ENCODE assay signal across 23 mouse cellular contexts in the genomic region with DNA sequence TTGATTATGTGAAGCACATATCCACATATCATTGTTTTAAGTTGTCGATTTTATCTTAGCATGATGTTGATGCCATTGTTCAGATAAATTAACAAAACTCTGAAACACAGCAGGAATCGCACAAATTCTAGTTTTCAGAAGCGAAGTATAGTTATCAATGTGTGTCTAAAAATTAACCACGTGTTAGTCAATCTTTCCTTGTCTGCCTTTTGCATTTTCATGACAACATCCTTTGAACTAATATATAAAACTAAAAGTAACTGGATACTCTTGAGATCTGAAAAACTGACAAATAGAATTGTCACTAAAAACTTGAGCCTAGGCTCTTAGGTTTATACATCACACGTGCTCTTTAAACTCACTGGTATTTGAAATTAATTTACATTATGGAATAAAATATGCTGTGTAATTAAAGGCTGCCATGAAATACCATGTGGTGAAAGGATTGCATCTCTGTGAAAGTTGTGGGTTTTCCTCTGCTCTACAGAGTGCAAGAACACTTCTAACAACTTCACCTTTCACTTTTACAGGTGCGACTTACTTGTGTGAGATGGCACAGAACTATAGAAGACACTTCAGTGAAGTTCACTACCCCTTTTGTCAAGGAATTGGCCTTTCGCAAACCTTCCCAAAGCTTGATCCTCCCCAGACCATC. TPM values are rescaled to one million over a fixed set of nuclear protein-coding genes. Genes with fewer than 3 reads are reported as not detected.
"Had no signal": no experiment of that assay in that cellular context is flagged by ENCODE, and none has a peak within 500 bp of the region (broad histone marks: within the 10 kb centered on the region; RNA-seq: fewer than 3 reads in every experiment).

No protein-coding gene starts in this region.

- H3K27me3 ChIP-seq: neural tube, embryonic 13.5 days; neural tube, embryonic 15.5 days; stomach, embryonic 15.5 days had no signal

- H3K4me1 ChIP-seq: neural tube, embryonic 13.5 days; neural tube, embryonic 15.5 days; stomach, embryonic 15.5 days had no signal

- H3K9me3 ChIP-seq: neural tube, embryonic 13.5 days; neural tube, embryonic 15.5 days; stomach, embryonic 15.5 days had no signal

- DNase-seq: retina, postnatal 1 day; right cerebral cortex, adult 18-20 months; right cerebral cortex, postnatal 14 days; right cerebral cortex, postnatal 25 days; right cerebral cortex, postnatal 4 days; thymus, adult 18-20 months; thymus, adult 2 months; thymus, postnatal 14 days; thymus, postnatal 25 days; thymus, postnatal 36 days; thymus, postnatal 4 days had no signal

- H3K4me2 ChIP-seq: neural tube, embryonic 13.5 days; neural tube, embryonic 15.5 days; stomach, embryonic 15.5 days had no signal

- H3K4me3 ChIP-seq: neural tube, embryonic 13.5 days; neural tube, embryonic 15.5 days; stomach, embryonic 15.5 days had no signal

- H3K36me3 ChIP-seq: neural tube, embryonic 13.5 days; neural tube, embryonic 15.5 days; stomach, embryonic 15.5 days had no signal

- H3K27ac ChIP-seq: neural tube, embryonic 13.5 days; neural tube, embryonic 15.5 days; stomach, embryonic 15.5 days; stomach, postnatal 0 days had no signal

- H3K9ac ChIP-seq: neural tube, embryonic 13.5 days; neural tube, embryonic 15.5 days; stomach, embryonic 15.5 days had no signal

RNA-seq across cellular contexts. Expression of a gene that starts 20.0 kb away (rescaled TPM):
- total RNA-seq: neutrophil, adult 5-6 weeks had no signal
- polyA plus RNA-seq: small intestine, adult 2 months; spleen, adult 2 months; stomach, embryonic 14.5 days; testis, adult 2 months; thymus, adult 2 months; thymus, postnatal 0 days had no signal

RNA-seq across cellular contexts. Expression of a gene that starts 42.7 kb away (rescaled TPM):
- polyA plus RNA-seq: neural tube, embryonic 13.5 days; neural tube, embryonic 14.5 days; small intestine, adult 2 months; spleen, adult 2 months; stomach, embryonic 14.5 days; stomach, embryonic 15.5 days; stomach, postnatal 0 days; testis, adult 2 months; thymus, adult 2 months; urinary bladder, adult 2 months had no signal
